Mouse (Mus musculus): ENCODE measurements around the gene Vmn2r23.
"Not testable (repeated sequence)": the region's sequence is repeated elsewhere in the genome, so short reads cannot be mapped to it uniquely, and the experiment has no call there.

The Vmn2r23 gene

GRCm38 (mm10) chr6:123702370-123702769 lies at the start of gene Vmn2r23:
Vmn2r23 (plus strand) TSS chr6:123702670.
- DNase-seq (ENCODE audit: low read depth, low spot score) = no peak

- DNase-seq (ENCODE audit: low read depth, low spot score) = no peak
Measured at GRCm38 (mm10) chr6:123657040-123657439, 45.4 kb upstream of the Vmn2r23 start.

- DNase-seq (ENCODE audit: low read depth, low spot score) = not testable (repeated sequence)
Measured at GRCm38 (mm10) chr6:123696639-123697038, 5.8 kb upstream of the Vmn2r23 start.

- no peak for DNase-seq (ENCODE audit: low read depth, low spot score)
Measured at GRCm38 (mm10) chr6:123697213-123697612, 5.3 kb upstream of the Vmn2r23 start.

GRCm38 (mm10) chr6:123770031-123770430 lies 67.6 kb downstream of the Vmn2r23 start:
- DNase-seq (ENCODE audit: low read depth, low spot score) = no peak

GRCm38 (mm10) chr6:123778579-123778978 lies 76.1 kb downstream of the Vmn2r23 start, which contains the start of gene Vmn2r24:
Vmn2r24 (plus strand) TSS chr6:123778879.
- no peak for DNase-seq (ENCODE audit: low read depth, low spot score)

GRCm38 (mm10) chr6:123784857-123785256 lies 82.4 kb downstream of the Vmn2r23 start:
- no peak for DNase-seq (ENCODE audit: low read depth, low spot score)

- no peak for DNase-seq (ENCODE audit: low read depth, low spot score)
Measured at GRCm38 (mm10) chr6:123793746-123794145, 91.3 kb downstream of the Vmn2r23 start.

All from telencephalon, adult 2 months (tissue).